In the genomic region with DNA sequence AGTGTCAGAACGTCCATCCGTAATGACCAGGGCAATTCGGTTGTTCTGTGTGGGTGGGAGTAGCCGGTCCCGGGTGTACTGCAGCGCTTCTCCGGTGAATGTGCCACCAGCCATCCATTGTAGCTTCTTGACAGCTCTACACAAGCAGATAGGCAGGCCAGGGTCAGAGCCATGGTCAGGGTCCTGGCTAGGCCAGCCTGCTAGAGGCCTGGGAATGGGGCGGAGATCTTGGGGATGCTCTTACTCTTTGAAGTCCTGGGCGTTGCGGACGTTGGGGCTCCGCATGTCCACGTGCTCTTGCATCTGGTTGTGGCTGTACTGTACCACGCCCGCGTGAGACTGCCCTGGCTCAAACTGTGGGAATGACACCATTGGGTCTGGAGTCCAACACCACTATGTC, we compare ENCODE assay signal across 29 mouse cellular contexts. TPM values are rescaled to one million over a fixed set of nuclear protein-coding genes. Genes with fewer than 3 reads are reported as not detected.
"Had no signal": no experiment of that assay in that cellular context is flagged by ENCODE, and none has a peak within 500 bp of the region (broad histone marks: within the 10 kb centered on the region; RNA-seq: fewer than 3 reads in every experiment).

No protein-coding gene starts in this region.

- H3K36me3 ChIP-seq: forebrain, embryonic 10.5 days; forebrain, embryonic 12.5 days; forebrain, embryonic 15.5 days had no signal

- H3K27me3 ChIP-seq: embryonic facial prominence, embryonic 12.5 days; embryonic facial prominence, embryonic 13.5 days; embryonic facial prominence, embryonic 15.5 days; forebrain, embryonic 12.5 days; forebrain, embryonic 13.5 days; forebrain, embryonic 15.5 days had no signal

- H3K9ac ChIP-seq: embryonic facial prominence, embryonic 12.5 days; embryonic facial prominence, embryonic 13.5 days; embryonic facial prominence, embryonic 15.5 days; forebrain, embryonic 12.5 days; forebrain, embryonic 13.5 days; forebrain, embryonic 15.5 days; forebrain, postnatal 0 days had no signal

- H3K4me1 ChIP-seq: embryonic facial prominence, embryonic 10.5 days; embryonic facial prominence, embryonic 12.5 days; embryonic facial prominence, embryonic 13.5 days; embryonic facial prominence, embryonic 15.5 days; forebrain, embryonic 10.5 days; forebrain, embryonic 12.5 days; forebrain, embryonic 13.5 days; forebrain, embryonic 15.5 days had no signal

- ATAC-seq: forebrain, embryonic 13.5 days; forebrain, embryonic 14.5 days; forebrain, embryonic 15.5 days; forebrain, embryonic 16.5 days; forebrain, postnatal 0 days had no signal

- H3K9me3 ChIP-seq: embryonic facial prominence, embryonic 10.5 days; embryonic facial prominence, embryonic 12.5 days; embryonic facial prominence, embryonic 15.5 days; forebrain, embryonic 10.5 days; forebrain, embryonic 12.5 days; forebrain, embryonic 13.5 days; forebrain, embryonic 15.5 days had no signal

- H3K27ac ChIP-seq: embryonic facial prominence, embryonic 10.5 days; embryonic facial prominence, embryonic 12.5 days; embryonic facial prominence, embryonic 13.5 days; embryonic facial prominence, embryonic 15.5 days; forebrain, embryonic 10.5 days; forebrain, embryonic 12.5 days; forebrain, embryonic 13.5 days; forebrain, embryonic 15.5 days; gastrocnemius, adult 2 months; heart, adult 2 months had no signal

- H3K4me3 ChIP-seq: embryonic facial prominence, embryonic 10.5 days; embryonic facial prominence, embryonic 12.5 days; embryonic facial prominence, embryonic 13.5 days; embryonic facial prominence, embryonic 15.5 days; erythroblast, embryonic 14.5 days; forebrain, embryonic 10.5 days; forebrain, embryonic 12.5 days; forebrain, embryonic 13.5 days; forebrain, embryonic 15.5 days; gastrocnemius, adult 2 months; heart, adult 2 months had no signal

- H3K4me2 ChIP-seq: embryonic facial prominence, embryonic 12.5 days; embryonic facial prominence, embryonic 13.5 days; embryonic facial prominence, embryonic 15.5 days; forebrain, embryonic 12.5 days; forebrain, embryonic 13.5 days; forebrain, embryonic 15.5 days had no signal

- DNase-seq: cerebellum, adult 2 months; cerebellum, adult 8-10 months; cerebellum, adult 9-10 months; cerebellum, adult 9-11 months; cerebellum, postnatal 10 days; cerebellum, postnatal 14 days; cerebellum, postnatal 25 days; cerebellum, postnatal 36 days; embryo, embryonic 11 days; forebrain, postnatal 0 days; gastrocnemius, adult 2 months; gastrocnemius, postnatal 10 days; gastrocnemius, postnatal 14 days; gastrocnemius, postnatal 25 days; gastrocnemius, postnatal 36 days; heart, adult 2 months had no signal

RNA-seq across cellular contexts. Expression of gene Col6a1, which starts 14.6 kb away (rescaled TPM):
- total RNA-seq: common myeloid progenitor, adult 5-6 weeks; granulocyte monocyte progenitor cell, adult 5-6 weeks had no signal
- polyA plus RNA-seq: erythroblast, embryonic 14.5 days had no signal
